Mouse (Mus musculus) macrophage (primary cell): Measurements from ENCODE around the gene Lclat1. TPM values are rescaled to one million over a fixed set of nuclear protein-coding genes. Genes with fewer than 3 reads are reported as not detected.

Source experiments
- H3K27ac ChIP-seq: fragments of 350-480 bp; formaldehyde crosslinking; 2 replicates; pipeline ENCODE4 v1.9.0; 2021
- H3K36me3 ChIP-seq: fragments of 350-480 bp; formaldehyde crosslinking; 2 replicates; pipeline ENCODE4 v1.9.0; 2021; ENCODE audit errors: inconsistent target
- H3K4me3 ChIP-seq: fragments of 350-480 bp; formaldehyde crosslinking; 2 replicates; pipeline ENCODE4 v1.9.0; 2021; ENCODE audit errors: inconsistent target
- H3K79me2 ChIP-seq: fragments of 350-480 bp; formaldehyde crosslinking; 2 replicates; pipeline ENCODE4 v1.9.0; 2021; ENCODE audit errors: inconsistent target
- WGBS: methylation state at CpG from one replicate; pipeline ENCODE4 v1.1.7; 2026; ENCODE audit warnings: inconsistent platforms; ENCODE audit not compliant: missing documents; 5-methylcytosine and 5-hydroxymethylcytosine counted together
- polyA plus RNA-seq: library from polyadenylated mRNA; stranded (reverse); fragments of 250-400 nt; gene quantifications from 3 replicates; pipeline ENCODE4 v1.2.4, GENCODE M21; 2018; ENCODE audit warnings: inconsistent platforms

Gene Lclat1
- polyA plus RNA-seq, 1 experiment from 2014 or later, result 21.6 TPM

- no peaks in the 10 kb centered on the region for H3K36me3 ChIP-seq
- 86% methylated on average over 7 of the region's 7 CpGs for WGBS
- H3K4me3 ChIP-seq, result no peak overlapping the region
- no peak overlapping the region for H3K27ac ChIP-seq
- no peaks in the 10 kb centered on the region for H3K79me2 ChIP-seq
Measured at GRCm38 (mm10) chr17:73220746-73221145, 113.0 kb downstream of the Lclat1 start.

GRCm38 (mm10) chr17:73222077-73222476, 114.3 kb downstream of the Lclat1 start:
- no peaks in the 10 kb centered on the region for H3K79me2 ChIP-seq
- H3K27ac ChIP-seq, result no peak overlapping the region
- 57% methylated on average over 7 of the region's 7 CpGs for WGBS
- H3K36me3 ChIP-seq, result no peaks in the 10 kb centered on the region
- H3K4me3 ChIP-seq, result no peak overlapping the region

- H3K4me3 ChIP-seq, result no peak overlapping the region
- H3K36me3 ChIP-seq, result no peaks in the 10 kb centered on the region
- no peak overlapping the region for H3K27ac ChIP-seq
- H3K79me2 ChIP-seq, result no peaks in the 10 kb centered on the region
Measured at GRCm38 (mm10) chr17:73225442-73225841, 117.7 kb downstream of the Lclat1 start.

GRCm38 (mm10) chr17:73225996-73226395, 118.2 kb downstream of the Lclat1 start:
- Histone ChIP-seq H3K79me2 (no peaks in the 10 kb centered on the region), H3K4me3 (no peak overlapping the region), H3K27ac (no peak overlapping the region), H3K36me3 (no peaks in the 10 kb centered on the region)
- 72% methylated on average over 5 of the region's 5 CpGs for WGBS

- Histone ChIP-seq H3K79me2 (no peaks in the 10 kb centered on the region), H3K27ac (no peak overlapping the region), H3K4me3 (no peak overlapping the region), H3K36me3 (no peaks in the 10 kb centered on the region)
- WGBS, result 43% methylated on average over 2 of the region's 2 CpGs
Measured at GRCm38 (mm10) chr17:73226595-73226994, 118.8 kb downstream of the Lclat1 start.

- 67% methylated on average over 3 of the region's 3 CpGs for WGBS
- no peaks in the 10 kb centered on the region for H3K79me2 ChIP-seq
- no peaks in the 10 kb centered on the region for H3K36me3 ChIP-seq
- H3K27ac ChIP-seq, result no peak overlapping the region
- H3K4me3 ChIP-seq, result no peak overlapping the region
Measured at GRCm38 (mm10) chr17:73227361-73227760, 119.6 kb downstream of the Lclat1 start.

GRCm38 (mm10) chr17:73229445-73230155, 121.8 kb downstream of the Lclat1 start:
- H3K36me3 ChIP-seq, result no peaks in the 10 kb centered on the region
- WGBS, result 94% methylated on average over 9 of the region's 11 CpGs
- no peak overlapping the region for H3K4me3 ChIP-seq
- H3K79me2 ChIP-seq, result no peaks in the 10 kb centered on the region
- H3K27ac ChIP-seq, result no peak overlapping the region

- Histone ChIP-seq H3K27ac (no peak overlapping the region), H3K79me2 (no peaks in the 10 kb centered on the region), H3K36me3 (no peaks in the 10 kb centered on the region), H3K4me3 (no peak overlapping the region)
- 66% methylated on average over 12 of the region's 12 CpGs for WGBS
Measured at GRCm38 (mm10) chr17:73230340-73230989, 122.7 kb downstream of the Lclat1 start.

GRCm38 (mm10) chr17:73231337-73231736, 123.6 kb downstream of the Lclat1 start:
- Histone ChIP-seq H3K27ac (no peak overlapping the region), H3K4me3 (no peak overlapping the region), H3K36me3 (no peaks in the 10 kb centered on the region), H3K79me2 (no peaks in the 10 kb centered on the region)
- WGBS, result 100% methylated on average over 1 of the region's 1 CpGs

- Histone ChIP-seq H3K36me3 (no peaks in the 10 kb centered on the region), H3K27ac (no peak overlapping the region), H3K79me2 (no peaks in the 10 kb centered on the region), H3K4me3 (no peak overlapping the region)
- 67% methylated on average over 2 of the region's 2 CpGs for WGBS
Measured at GRCm38 (mm10) chr17:73232593-73232992, 124.8 kb downstream of the Lclat1 start.

- H3K79me2 ChIP-seq, result no peaks in the 10 kb centered on the region
- 100% methylated on average over 1 of the region's 1 CpGs for WGBS
- H3K27ac ChIP-seq, result no peak overlapping the region
Measured at GRCm38 (mm10) chr17:73233975-73234374, 126.2 kb downstream of the Lclat1 start.

GRCm38 (mm10) chr17:73237178-73237853, 129.5 kb downstream of the Lclat1 start:
- Histone ChIP-seq H3K27ac (no peak overlapping the region), H3K79me2 (no peaks in the 10 kb centered on the region), H3K36me3 (no peaks in the 10 kb centered on the region), H3K4me3 (no peak overlapping the region)
- WGBS, result 76% methylated on average over 3 of the region's 3 CpGs

More at GRCm38 (mm10) chr17:73233975-73234374, 126.2 kb downstream of the Lclat1 start:
- Histone ChIP-seq H3K36me3 (no peaks in the 10 kb centered on the region), H3K4me3 (no peak overlapping the region)

- no peaks in the 10 kb centered on the region for H3K36me3 ChIP-seq
- no peak overlapping the region for H3K27ac ChIP-seq
- 97% methylated on average over 5 of the region's 5 CpGs for WGBS
- no peak overlapping the region for H3K4me3 ChIP-seq
- H3K79me2 ChIP-seq, result no peaks in the 10 kb centered on the region
Measured at GRCm38 (mm10) chr17:73238501-73238900, 130.7 kb downstream of the Lclat1 start.

- Histone ChIP-seq H3K36me3 (no peaks in the 10 kb centered on the region), H3K4me3 (no peak overlapping the region), H3K27ac (no peak overlapping the region), H3K79me2 (no peaks in the 10 kb centered on the region)
- 83% methylated on average over 5 of the region's 5 CpGs for WGBS
Measured at GRCm38 (mm10) chr17:73241085-73241848, 133.5 kb downstream of the Lclat1 start.
